Mouse (Mus musculus): ENCODE results near the gene Pnpla2. TPM values are rescaled to one million over a fixed set of nuclear protein-coding genes. Genes with fewer than 3 reads are reported as not detected.

Pnpla2 gene
- polyA plus RNA-seq, 1 experiment from 2014 or later: 17.7 TPM

DNA sequence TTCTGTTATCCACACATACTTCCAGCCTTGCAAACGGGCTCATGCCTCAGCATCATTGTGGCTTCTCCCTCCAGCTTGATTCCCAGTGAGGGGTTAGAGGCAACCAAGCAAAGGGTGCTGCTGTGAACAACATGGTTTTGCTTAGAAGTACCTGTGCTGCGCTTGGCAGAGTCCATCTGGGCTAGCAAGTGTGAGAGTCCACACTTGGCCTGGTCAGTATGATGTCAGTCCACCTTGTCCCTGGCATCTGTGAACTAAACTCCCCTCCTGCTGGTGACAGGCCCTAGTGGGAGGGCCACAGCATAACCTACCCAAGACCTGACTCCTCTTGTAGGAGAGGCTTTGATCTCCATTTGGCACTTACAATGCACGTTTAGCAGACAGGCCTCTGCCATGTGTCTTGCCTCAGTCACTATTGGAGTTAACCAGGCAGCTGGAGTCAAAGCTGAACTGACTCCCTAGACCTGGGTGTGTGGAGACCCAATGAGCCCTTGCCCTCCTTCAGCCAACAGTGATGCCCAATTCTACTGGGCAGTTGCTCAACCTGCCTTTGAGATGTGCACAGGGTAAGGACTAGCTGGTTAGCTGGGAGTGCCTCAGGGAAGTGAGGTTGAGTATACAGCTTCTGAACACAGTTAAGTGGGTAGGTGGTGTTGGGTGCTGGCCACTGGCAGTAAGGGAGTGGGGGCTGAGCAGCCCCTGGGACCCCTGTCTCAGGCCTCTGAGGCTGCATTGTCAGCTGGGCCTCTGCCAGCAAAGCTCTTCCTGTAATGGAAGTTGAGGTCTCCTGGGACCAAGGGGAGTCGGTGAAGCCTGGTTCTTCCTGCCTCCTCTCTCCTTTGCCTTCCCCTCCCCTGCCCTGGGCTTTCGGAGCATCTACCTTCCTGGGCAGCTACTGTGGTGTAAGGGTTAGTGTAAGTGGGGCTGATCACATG, 29.5 kb downstream of the Pnpla2 start:
- no peak for ATAC-seq (replicated peaks)
- 74% methylated on average over 5 of the region's 5 CpGs for WGBS
- Histone ChIP-seq H3K9ac (no peak overlapping the region), H3K9me3 (no peaks in the 10 kb centered on the region), H3K27me3 (replicated peaks) (no peaks in the 10 kb centered on the region; the same call in 1 of the 2 replicates), H3K4me1 (peaks cover 41% of the 10 kb centered on the region), H3K4me2 (no peak overlapping the region), H3K27ac (no peak overlapping the region), H3K4me3 (no peak overlapping the region), H3K36me3 (replicated peaks) (no peaks in the 10 kb centered on the region)

DNA sequence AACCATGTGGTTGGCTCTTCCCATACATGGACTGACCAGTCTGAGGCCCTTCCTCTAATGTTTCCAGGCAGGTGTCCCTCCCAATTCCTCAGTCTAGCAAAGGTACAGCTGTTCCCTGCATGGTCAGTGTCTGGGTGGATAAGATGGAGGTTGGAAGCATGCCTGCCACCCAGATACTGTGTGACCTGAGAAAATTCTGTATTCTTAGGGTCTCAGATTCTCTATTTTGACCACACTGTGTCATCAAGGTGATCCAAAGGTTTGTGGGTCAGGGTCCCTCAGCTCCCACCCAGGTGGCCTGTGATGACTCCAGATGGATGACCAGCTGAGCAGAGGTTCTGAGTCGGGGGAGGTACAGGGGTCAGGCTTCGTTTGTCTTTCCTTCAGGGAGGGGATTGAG, 30.2 kb downstream of the Pnpla2 start:
- no peak overlapping the region for H3K9ac ChIP-seq
- H3K4me2 ChIP-seq: no peak overlapping the region
- WGBS: 62% methylated on average over 2 of the region's 2 CpGs
- no peak overlapping the region for H3K27ac ChIP-seq
- no peaks in the 10 kb centered on the region for H3K9me3 ChIP-seq
- no peaks in the 10 kb centered on the region; the same call in 1 of the 2 replicates for H3K27me3 ChIP-seq (replicated peaks)
- H3K36me3 ChIP-seq (replicated peaks): no peaks in the 10 kb centered on the region
- peaks cover 41% of the 10 kb centered on the region for H3K4me1 ChIP-seq
- ATAC-seq (replicated peaks): no peak
- H3K4me3 ChIP-seq: no peak overlapping the region

DNA sequence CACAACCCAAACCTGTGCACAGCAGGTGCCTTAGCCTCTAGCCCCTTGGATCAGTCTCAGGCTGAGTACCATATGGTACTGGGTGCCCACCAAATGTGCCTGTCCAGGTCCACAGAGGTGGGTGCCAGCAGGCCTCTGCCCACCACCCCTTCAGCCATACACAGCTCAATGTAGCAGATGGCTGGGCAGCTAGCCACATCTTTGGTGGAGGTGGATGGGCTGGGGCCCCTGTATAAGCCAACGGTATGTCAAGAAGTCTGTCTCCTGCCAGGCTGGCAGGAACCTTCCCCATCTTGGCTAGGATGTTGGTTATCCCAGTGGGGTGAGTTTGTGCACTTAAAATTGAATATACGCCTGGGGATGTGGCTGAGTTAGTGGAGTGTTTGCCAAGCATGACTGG, 30.6 kb downstream of the Pnpla2 start:
- H3K27me3 ChIP-seq (replicated peaks): no peaks in the 10 kb centered on the region; the same call in 1 of the 2 replicates
- H3K36me3 ChIP-seq (replicated peaks): no peaks in the 10 kb centered on the region
- H3K4me2 ChIP-seq: no peak overlapping the region
- H3K9ac ChIP-seq: no peak overlapping the region
- WGBS: 84% methylated on average over 2 of the region's 2 CpGs
- no peak overlapping the region for H3K27ac ChIP-seq
- no peaks in the 10 kb centered on the region for H3K9me3 ChIP-seq
- H3K4me3 ChIP-seq: no peak overlapping the region
- no peak for ATAC-seq (replicated peaks)
- H3K4me1 ChIP-seq: peaks cover 39% of the 10 kb centered on the region

DNA sequence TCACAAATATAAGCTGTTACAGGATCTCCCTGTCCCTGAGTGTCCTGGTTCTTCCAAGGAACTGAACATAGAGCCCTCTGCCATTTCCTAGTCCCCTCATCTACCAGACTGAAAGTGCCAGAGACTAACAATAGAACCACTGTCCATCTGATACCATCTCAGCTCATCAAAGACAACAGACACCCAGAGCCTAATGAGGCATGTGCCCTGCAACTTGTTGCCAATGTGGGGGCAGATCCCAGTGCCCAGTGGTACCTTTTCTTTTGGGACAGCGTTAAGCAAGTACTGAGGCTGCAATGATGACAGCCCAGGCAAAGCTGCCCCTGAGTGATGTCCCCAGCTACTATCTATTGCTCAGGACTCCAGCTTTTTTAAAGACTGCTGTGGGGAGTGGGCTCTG, 31.2 kb downstream of the Pnpla2 start:
- no peak overlapping the region for H3K27ac ChIP-seq
- H3K36me3 ChIP-seq (replicated peaks): no peaks in the 10 kb centered on the region
- H3K4me2 ChIP-seq: no peak overlapping the region
- no peak overlapping the region for H3K9ac ChIP-seq
- no peaks in the 10 kb centered on the region for H3K9me3 ChIP-seq
- WGBS: 86% methylated on average over 1 of the region's 1 CpGs
- ATAC-seq (replicated peaks): no peak
- H3K4me3 ChIP-seq: no peak overlapping the region
- no peaks in the 10 kb centered on the region; the same call in 1 of the 2 replicates for H3K27me3 ChIP-seq (replicated peaks)
- peaks cover 33% of the 10 kb centered on the region for H3K4me1 ChIP-seq

DNA sequence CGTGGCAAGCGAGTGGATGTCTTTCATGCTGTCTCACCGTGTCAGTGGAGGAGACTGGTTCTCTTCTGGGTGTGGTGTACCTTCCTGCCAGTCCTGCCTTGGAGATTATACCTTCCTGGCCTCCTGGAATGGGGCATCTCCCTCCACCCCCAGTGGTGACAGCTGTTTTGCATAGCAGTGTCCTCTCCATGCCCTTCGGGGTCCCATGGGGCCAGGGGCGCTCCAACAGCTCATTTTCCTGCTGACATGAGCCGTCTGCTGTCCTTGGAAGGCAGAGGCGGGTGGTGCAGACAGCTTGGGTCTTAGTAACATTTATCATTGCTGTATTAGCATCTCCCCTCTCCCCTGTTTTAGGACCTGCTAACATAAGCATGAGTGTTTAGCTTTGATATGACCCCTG, 32.1 kb downstream of the Pnpla2 start:
- no peak for ATAC-seq (replicated peaks)
- WGBS: 81% methylated on average over 7 of the region's 7 CpGs
- Histone ChIP-seq H3K36me3 (replicated peaks) (no peaks in the 10 kb centered on the region), H3K27ac (no peak overlapping the region), H3K9me3 (no peaks in the 10 kb centered on the region), H3K4me3 (no peak overlapping the region), H3K9ac (no peak overlapping the region), H3K27me3 (replicated peaks) (no peaks in the 10 kb centered on the region; the same call in 1 of the 2 replicates), H3K4me1 (peaks cover 27% of the 10 kb centered on the region), H3K4me2 (no peak overlapping the region)

DNA sequence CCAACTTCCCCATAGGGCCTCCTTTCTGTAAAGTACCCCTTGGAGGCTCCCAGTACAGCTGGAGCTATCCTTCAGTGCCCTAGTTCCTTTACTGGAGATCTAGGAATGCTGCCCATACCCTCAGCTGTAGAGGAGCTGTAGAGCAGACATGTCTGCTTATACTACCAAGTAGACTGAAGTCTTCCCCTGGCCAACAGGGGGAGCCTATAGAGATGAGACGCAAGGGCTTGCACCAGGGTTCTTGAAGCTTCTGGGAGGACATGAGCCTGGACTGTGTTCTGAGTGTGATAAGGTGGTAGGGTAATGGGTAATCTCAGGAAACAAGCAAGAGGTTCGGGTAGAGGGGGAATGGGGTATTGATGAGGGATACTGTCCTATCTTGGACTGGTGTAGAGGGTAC, 36.2 kb downstream of the Pnpla2 start:
- Histone ChIP-seq H3K4me1 (no peaks in the 10 kb centered on the region), H3K4me2 (no peak overlapping the region), H3K27me3 (replicated peaks) (no peaks in the 10 kb centered on the region), H3K9ac (no peak overlapping the region), H3K9me3 (no peaks in the 10 kb centered on the region), H3K27ac (no peak overlapping the region), H3K4me3 (no peak overlapping the region), H3K36me3 (replicated peaks) (peaks cover 5% of the 10 kb centered on the region)
- 85% methylated on average over 2 of the region's 2 CpGs for WGBS
- ATAC-seq (replicated peaks): no peak

DNA sequence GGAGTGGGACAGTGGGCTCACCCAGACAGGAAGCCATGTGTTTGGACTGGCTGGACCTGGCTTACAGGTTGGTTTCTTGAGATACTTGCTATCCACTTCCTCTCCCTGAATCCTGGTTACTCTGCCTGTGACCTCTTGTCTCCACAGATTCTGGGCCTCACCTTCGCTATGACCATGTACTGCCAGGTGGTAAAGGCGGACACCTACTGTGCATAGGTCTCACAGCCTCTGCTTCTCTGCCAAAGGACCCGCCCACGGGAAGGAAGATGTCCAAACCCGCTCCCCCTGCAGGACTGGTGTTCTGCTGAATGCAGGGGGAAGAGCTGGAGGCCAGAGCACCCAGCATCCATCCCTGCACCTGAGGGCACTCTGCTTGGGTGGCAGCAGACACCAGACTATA, 37.7 kb downstream of the Pnpla2 start:
- ATAC-seq (replicated peaks): no peak
- Histone ChIP-seq H3K9me3 (no peaks in the 10 kb centered on the region), H3K27me3 (replicated peaks) (no peaks in the 10 kb centered on the region), H3K4me3 (no peak overlapping the region), H3K36me3 (replicated peaks) (peaks cover 5% of the 10 kb centered on the region), H3K27ac (no peak overlapping the region), H3K4me1 (no peaks in the 10 kb centered on the region), H3K4me2 (no peak overlapping the region), H3K9ac (no peak overlapping the region)
- WGBS: 92% methylated on average over 5 of the region's 5 CpGs

DNA sequence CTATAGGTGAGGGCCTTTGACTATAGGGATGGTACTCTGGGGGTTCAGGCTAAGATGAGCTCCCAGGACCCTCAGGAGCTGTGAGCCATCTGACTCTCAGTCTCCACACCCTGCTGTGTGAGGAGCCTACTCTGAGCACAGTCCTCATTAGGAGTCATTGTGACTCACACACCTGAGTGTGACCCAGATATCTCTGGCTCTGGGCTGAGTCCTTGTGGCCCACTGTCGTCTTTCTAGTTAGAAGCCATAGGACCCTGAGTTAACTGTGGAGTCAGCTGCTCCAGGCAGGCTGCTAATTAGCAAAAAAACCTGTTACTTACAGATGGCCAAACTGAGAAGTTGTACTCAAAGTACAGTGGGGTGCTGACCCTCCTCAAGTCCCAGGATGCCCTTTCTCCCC, 38.7 kb downstream of the Pnpla2 start:
- no peaks in the 10 kb centered on the region for H3K4me1 ChIP-seq
- H3K9ac ChIP-seq: no peak overlapping the region
- no peak for ATAC-seq (replicated peaks)
- no peaks in the 10 kb centered on the region for H3K9me3 ChIP-seq
- WGBS: 84% methylated on average over 1 of the region's 1 CpGs
- H3K27me3 ChIP-seq (replicated peaks): no peaks in the 10 kb centered on the region
- H3K4me2 ChIP-seq: no peak overlapping the region
- peaks cover 7% of the 10 kb centered on the region for H3K36me3 ChIP-seq (replicated peaks)
- no peak overlapping the region for H3K4me3 ChIP-seq
- H3K27ac ChIP-seq: no peak overlapping the region

DNA sequence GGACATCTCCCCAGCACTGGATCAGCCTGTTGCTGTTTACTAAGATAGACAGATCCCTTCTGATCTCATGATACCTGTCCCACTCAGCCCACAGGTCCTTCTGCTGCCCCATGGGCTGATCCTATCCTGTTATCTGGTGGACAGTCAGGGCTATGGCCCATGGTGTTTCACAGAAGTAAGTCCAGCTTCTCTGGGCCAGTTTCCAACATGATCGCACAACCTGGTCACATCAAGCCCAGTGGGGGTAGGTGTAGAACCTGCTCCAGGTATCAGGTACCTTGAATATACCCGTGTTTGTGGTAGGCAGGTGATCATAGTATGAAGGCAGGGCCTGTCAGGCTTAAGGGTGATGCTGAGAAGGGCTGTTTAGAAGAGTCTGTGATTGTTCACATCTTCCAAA, 40.4 kb downstream of the Pnpla2 start:
- WGBS: 81% methylated on average over 2 of the region's 2 CpGs
- Histone ChIP-seq H3K9me3 (no peaks in the 10 kb centered on the region), H3K4me3 (no peak overlapping the region), H3K9ac (no peak overlapping the region), H3K27me3 (replicated peaks) (no peaks in the 10 kb centered on the region), H3K36me3 (replicated peaks) (peaks cover 9% of the 10 kb centered on the region), H3K4me1 (no peaks in the 10 kb centered on the region), H3K4me2 (no peak overlapping the region), H3K27ac (no peak overlapping the region)
- no peak for ATAC-seq (replicated peaks)

DNA sequence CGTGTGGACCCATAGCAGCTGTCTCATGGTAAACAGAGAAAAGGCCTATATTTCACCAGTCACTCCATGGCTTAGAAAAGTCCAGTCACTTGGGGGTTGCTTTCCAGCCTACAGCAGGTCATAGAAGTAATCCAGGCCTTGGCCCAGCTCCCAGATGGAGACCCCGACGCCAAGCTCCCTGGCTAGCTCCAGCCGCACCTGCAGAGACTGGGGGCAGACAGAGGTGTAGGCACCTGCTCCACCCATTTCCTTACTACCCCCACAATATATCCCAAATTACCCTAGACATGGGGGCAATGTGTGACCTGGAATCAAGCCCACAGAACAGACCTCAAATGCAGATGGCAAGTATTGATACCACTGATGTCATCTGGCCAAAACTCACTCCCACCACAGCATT, 40.9 kb downstream of the Pnpla2 start:
- Histone ChIP-seq H3K4me3 (no peak overlapping the region), H3K36me3 (replicated peaks) (peaks cover 9% of the 10 kb centered on the region), H3K9ac (no peak overlapping the region), H3K4me1 (no peaks in the 10 kb centered on the region), H3K9me3 (no peaks in the 10 kb centered on the region), H3K27me3 (replicated peaks) (no peaks in the 10 kb centered on the region), H3K4me2 (no peak overlapping the region), H3K27ac (no peak overlapping the region)
- ATAC-seq (replicated peaks): no peak
- WGBS: 92% methylated on average over 4 of the region's 4 CpGs

DNA sequence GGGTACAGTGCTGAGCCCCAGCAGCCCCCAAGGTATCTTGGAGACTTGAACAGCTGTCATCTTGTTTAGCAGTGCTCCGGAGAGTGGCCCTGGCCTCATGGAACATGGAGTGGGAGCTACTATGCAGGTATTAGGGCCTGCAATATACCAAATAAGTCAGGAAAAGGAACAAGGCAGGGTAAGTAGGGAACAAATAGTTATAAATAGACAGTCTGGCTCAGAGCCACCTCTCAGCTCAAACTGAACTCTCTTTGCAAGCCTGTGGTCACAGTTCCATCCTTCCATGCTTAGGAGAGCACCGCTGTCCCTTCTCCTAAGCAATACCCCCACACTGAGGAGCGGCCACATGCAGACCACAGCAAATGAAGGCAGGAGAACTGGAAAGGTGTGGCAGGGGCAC, 42.6 kb downstream of the Pnpla2 start:
- Histone ChIP-seq H3K36me3 (replicated peaks) (peaks cover 9% of the 10 kb centered on the region), H3K9ac (no peak overlapping the region), H3K4me1 (no peaks in the 10 kb centered on the region), H3K9me3 (no peaks in the 10 kb centered on the region), H3K4me3 (no peak overlapping the region), H3K4me2 (no peak overlapping the region), H3K27ac (no peak overlapping the region), H3K27me3 (replicated peaks) (no peaks in the 10 kb centered on the region)
- ATAC-seq (replicated peaks): no peak
- 96% methylated on average over 3 of the region's 3 CpGs for WGBS

DNA sequence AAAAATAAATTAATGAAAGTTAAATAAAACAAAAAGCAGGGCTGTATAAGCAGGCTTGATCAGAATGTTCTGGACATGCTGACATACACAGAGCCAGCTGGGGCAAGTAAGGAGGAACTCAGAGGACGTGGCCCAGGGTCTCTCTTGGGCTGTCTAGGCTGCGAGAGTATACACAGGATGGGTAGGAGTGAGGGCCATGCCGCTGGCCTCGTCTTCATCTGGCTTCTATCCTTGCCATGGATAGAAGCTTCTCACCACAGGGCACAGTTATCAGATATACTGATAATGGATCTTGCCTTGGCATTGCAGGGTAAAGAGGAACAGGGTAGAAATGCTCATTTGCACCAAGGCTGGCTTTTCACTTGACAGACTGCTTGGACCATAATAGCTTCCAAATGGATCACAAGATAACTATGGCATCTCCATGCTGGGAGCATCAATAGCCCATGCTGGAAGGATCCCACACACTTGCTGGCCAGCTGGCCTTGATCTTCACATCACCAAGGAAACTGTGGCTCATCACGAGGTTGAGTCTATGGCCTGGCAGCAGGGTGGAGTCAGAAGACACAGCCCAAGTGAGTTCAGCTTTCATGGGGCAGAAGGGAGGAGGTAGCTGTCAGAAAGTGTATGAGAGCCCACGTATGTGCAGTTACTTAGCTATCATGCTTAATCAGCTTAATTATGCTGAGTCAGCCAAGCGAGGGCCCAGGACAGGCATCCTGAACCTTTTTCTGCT, 47.0 kb downstream of the Pnpla2 start:
- Histone ChIP-seq H3K4me3 (no peak overlapping the region), H3K9me3 (no peaks in the 10 kb centered on the region), H3K36me3 (replicated peaks) (peaks cover 5% of the 10 kb centered on the region; the same call in 1 of the 2 replicates), H3K27me3 (replicated peaks) (no peaks in the 10 kb centered on the region), H3K4me1 (no peaks in the 10 kb centered on the region), H3K4me2 (no peak overlapping the region), H3K27ac (no peak overlapping the region), H3K9ac (no peak overlapping the region)
- 91% methylated on average over 7 of the region's 7 CpGs for WGBS
- ATAC-seq (replicated peaks): no peak
